Mouse (Mus musculus) neural tube, embryonic 11.5 days (tissue): ENCODE measurements around the gene Med20. TPM values are rescaled to one million over a fixed set of nuclear protein-coding genes. Genes with fewer than 3 reads are reported as not detected.

Experiments
- ATAC-seq: fragments of 200-750 bp; cut with Nextera tagmentation; 2 replicates; pipeline ENCODE4 v1.8.0; 2017; ENCODE audit warnings: moderate number of reproducible peaks, mild to moderate bottlenecking, moderate TSS enrichment, moderate library complexity; ENCODE audit not compliant: insufficient read depth, low FRiP score, low TSS enrichment
- DNase-seq: peaks from one replicate; pipeline ENCODE4 v3.0.0-alpha.2; 2015; ENCODE audit warnings: low spot score
- H3K27ac ChIP-seq: fragments of 300-500 bp; sonication (generic); 2 replicates; pipeline ENCODE4 v1.5.1; 2014; ENCODE audit warnings: low read depth, mild to moderate bottlenecking, low read length
- H3K27me3 ChIP-seq: fragments of 300-500 bp; sonication (generic); 2 replicates; pipeline ENCODE4 v1.6.1; 2014; ENCODE audit warnings: mild to moderate bottlenecking, low read length, mixed read lengths; ENCODE audit not compliant: control insufficient read depth, insufficient read depth
- H3K36me3 ChIP-seq: fragments of 300-500 bp; sonication (generic); 2 replicates; pipeline ENCODE4 v1.6.1; 2014; ENCODE audit warnings: mild to moderate bottlenecking, low read length, moderate library complexity, mixed read lengths; ENCODE audit not compliant: control insufficient read depth, insufficient read depth
- H3K4me1 ChIP-seq: fragments of 300-500 bp; sonication (generic); 2 replicates; pipeline ENCODE4 v1.6.1; 2014; ENCODE audit warnings: low read length, mixed read lengths; ENCODE audit not compliant: control insufficient read depth, insufficient read depth
- H3K4me2 ChIP-seq: fragments of 300-500 bp; sonication (generic); 2 replicates; pipeline ENCODE4 v1.6.1; 2014; ENCODE audit warnings: low read depth, mild to moderate bottlenecking, moderate library complexity
- H3K4me3 ChIP-seq: fragments of 300-500 bp; sonication (generic); 2 replicates; pipeline ENCODE4 v1.5.1; 2014; ENCODE audit warnings: low read depth, low read length
- H3K9ac ChIP-seq: fragments of 300-500 bp; sonication (generic); 2 replicates; pipeline ENCODE4 v1.6.1; 2014; ENCODE audit warnings: mild to moderate bottlenecking, low read length
- H3K9me3 ChIP-seq: fragments of 300-500 bp; sonication (generic); 2 replicates; pipeline ENCODE4 v1.6.1; 2016; ENCODE audit warnings: low read length; ENCODE audit not compliant: control insufficient read depth
- whole genome bisulfite sequencing: fragments of 180-500 bp; shearing (Covaris S2); extraction: QIAGEN DNeasy Blood & Tissue Kit; methylation state at CpG from one replicate; pipeline ENCODE4 v1.1.7; 2014; 5-methylcytosine and 5-hydroxymethylcytosine counted together
- polyA plus RNA-seq: library from polyadenylated mRNA; unstranded; fragments of >200 nt; fragmentation: Nextera tagmentation; extraction: Ambion mirVana; gene quantifications from 2 replicates; pipeline ENCODE4 v1.2.1, GENCODE M21; 2014

The Med20 gene
- polyA plus RNA-seq, 1 experiment from 2014 or later: 47.5 TPM

DNA sequence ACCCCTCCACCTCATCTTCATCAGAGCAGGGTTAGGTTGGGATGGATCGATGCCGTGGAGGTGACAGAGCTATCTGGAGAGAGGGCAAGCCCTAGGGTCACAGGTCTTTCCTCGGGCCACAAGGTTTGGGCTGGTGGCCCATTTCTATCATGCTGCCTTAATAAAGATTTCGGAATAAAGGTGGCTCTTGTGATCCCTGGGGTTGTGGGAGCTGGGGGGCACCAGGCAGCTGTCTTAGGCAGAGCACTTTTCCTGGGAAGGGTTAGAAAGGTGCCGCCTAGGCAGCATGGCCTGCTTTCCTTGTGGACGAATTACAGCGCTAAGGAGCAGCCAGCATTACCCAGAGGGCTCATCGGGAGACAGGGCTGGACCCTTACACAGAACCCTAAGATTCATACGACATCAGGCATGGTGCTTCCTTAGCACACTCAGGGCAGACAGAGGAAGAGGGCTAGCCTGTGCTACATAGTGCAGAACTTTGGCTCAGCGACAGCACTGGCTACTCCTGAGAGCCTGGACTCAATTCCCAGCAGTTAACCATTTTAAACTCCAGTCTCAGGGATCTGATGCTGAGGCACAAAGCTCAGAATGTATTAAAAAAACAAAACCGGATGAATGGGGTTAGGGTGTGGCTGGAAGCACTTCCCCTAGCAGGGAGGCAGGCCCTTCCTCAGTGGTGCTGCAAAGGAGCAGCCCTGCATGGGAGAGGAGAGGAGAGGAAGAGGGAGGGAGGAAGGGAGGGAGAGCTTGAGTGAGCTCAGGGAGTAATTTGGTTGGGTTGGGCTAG lies 11.7 kb upstream of the Med20 start:
- no peaks in the 10 kb centered on the region for H3K27me3 ChIP-seq

DNA sequence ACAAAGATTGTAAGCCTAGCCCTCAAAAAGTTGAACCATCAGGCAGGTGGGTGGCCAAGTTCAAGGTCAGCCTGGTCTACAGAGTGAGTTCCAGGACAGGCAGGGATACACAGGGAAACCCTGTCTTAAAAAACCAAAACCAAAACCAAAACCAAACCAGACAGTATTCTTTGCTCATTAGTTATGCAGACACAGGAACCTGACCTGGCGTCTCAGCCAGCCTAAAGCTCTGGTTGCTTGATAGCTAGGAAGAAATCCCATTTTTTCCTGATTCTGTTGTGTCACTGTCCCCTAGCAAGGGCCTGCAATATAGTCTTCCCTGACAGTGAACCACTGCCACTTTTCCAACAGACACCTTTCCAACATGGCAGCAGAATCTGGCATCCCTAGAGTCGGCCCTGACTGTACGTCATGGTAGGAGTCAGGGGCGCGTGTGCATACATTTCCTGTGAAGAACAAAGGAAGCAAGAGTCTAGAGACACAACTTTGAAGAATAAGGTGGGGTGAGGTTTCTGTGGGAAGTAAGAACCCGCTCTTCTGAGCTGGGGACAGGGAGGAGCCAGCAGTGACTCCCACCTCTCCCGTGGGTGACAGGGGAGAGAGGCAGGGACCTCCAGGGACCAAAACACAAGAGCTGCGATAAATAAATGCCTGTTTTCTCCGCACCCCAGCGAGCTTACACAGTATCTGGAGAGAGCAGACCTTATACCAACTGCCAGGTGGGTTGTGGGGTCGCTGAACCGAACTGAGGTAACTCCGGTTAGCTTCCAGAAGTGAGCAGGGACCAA lies 10.6 kb upstream of the Med20 start:
- no peaks in the 10 kb centered on the region for H3K27me3 ChIP-seq
- DNase-seq (no peak), ATAC-seq (no peak)
- H3K27ac ChIP-seq: no peak overlapping the region
- no peak overlapping the region for H3K9ac ChIP-seq
- H3K4me3 ChIP-seq: no peak overlapping the region
- peaks cover 13% of the 10 kb centered on the region for H3K4me1 ChIP-seq
- H3K4me2 ChIP-seq: no peak overlapping the region
- no peaks in the 10 kb centered on the region for H3K9me3 ChIP-seq
- 92% methylated on average over 13 of the region's 13 CpGs for WGBS
- H3K36me3 ChIP-seq: peaks cover 10% of the 10 kb centered on the region; the same call in 1 of the 2 replicates

More for the DNA sequence above, 11.7 kb upstream of the Med20 start:
- no peak for ATAC-seq
- peaks cover 10% of the 10 kb centered on the region; the same call in 1 of the 2 replicates for H3K36me3 ChIP-seq
- H3K4me3 ChIP-seq: no peak overlapping the region
- H3K4me1 ChIP-seq: peaks cover 18% of the 10 kb centered on the region
- 79% methylated on average over 11 of the region's 11 CpGs for WGBS
- no peak overlapping the region for H3K4me2 ChIP-seq
- no peak overlapping the region for H3K9ac ChIP-seq
- no peak overlapping the region for H3K27ac ChIP-seq
- H3K9me3 ChIP-seq: no peaks in the 10 kb centered on the region
- no peak for DNase-seq

DNA sequence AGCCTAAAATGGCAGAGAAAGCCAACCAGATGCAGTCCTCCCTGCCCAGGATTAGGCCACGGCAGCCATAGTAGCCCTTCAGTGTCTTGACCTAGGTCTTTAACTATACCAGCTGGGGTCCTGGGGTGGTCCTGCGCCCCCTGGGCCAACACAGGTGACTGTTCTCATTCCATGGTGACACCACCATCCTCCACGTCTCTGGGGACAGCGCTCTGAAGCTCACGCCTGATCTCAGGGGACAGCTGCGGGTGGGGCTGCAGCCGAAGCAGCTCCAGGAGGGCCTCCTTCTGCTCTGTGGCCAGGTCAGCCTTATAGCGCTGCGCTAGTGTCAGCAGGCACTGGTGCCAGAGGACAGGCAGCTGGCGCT lies 10.0 kb upstream of the Med20 start:
- 90% methylated on average over 10 of the region's 10 CpGs for WGBS
- Histone ChIP-seq H3K36me3 (peaks cover 10% of the 10 kb centered on the region; the same call in 1 of the 2 replicates), H3K4me1 (peaks cover 9% of the 10 kb centered on the region)

DNA sequence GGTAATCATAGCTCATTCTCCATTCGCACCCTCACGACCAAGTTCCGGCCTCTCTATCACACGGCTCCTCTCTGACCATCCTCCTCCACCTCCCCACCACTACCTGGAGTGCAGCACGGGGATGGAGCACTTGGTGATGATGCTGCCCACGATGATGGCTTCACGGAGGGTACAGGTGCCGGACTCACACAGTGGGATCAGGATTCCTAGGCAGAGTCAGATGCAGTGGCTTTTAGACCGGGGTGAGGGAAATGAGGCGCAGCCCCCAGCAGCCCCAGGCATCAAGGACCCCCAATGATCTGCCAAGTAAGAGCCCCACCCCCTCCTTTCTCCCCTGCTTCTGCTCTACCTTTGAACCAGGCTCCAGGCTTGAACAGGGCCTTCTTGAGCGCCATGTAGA lies 9.1 kb upstream of the Med20 start:
- WGBS: 94% methylated on average over 11 of the region's 11 CpGs
- peaks cover 1% of the 10 kb centered on the region; the same call in 1 of the 2 replicates for H3K4me1 ChIP-seq
- no peak for ATAC-seq
- H3K9ac ChIP-seq: no peak overlapping the region
- H3K9me3 ChIP-seq: no peaks in the 10 kb centered on the region
- no peak for DNase-seq
- peaks cover 10% of the 10 kb centered on the region; the same call in 1 of the 2 replicates for H3K36me3 ChIP-seq
- no peak overlapping the region for H3K4me3 ChIP-seq
- no peak overlapping the region for H3K27ac ChIP-seq
- no peak overlapping the region for H3K4me2 ChIP-seq
- no peaks in the 10 kb centered on the region for H3K27me3 ChIP-seq

More for the DNA sequence above, 10.0 kb upstream of the Med20 start:
- H3K4me3 ChIP-seq: no peak overlapping the region
- H3K4me2 ChIP-seq: no peak overlapping the region
- H3K9ac ChIP-seq: no peak overlapping the region
- no peak overlapping the region for H3K27ac ChIP-seq
- H3K27me3 ChIP-seq: no peaks in the 10 kb centered on the region
- H3K9me3 ChIP-seq: no peaks in the 10 kb centered on the region
- ATAC-seq (no peak), DNase-seq (no peak)

DNA sequence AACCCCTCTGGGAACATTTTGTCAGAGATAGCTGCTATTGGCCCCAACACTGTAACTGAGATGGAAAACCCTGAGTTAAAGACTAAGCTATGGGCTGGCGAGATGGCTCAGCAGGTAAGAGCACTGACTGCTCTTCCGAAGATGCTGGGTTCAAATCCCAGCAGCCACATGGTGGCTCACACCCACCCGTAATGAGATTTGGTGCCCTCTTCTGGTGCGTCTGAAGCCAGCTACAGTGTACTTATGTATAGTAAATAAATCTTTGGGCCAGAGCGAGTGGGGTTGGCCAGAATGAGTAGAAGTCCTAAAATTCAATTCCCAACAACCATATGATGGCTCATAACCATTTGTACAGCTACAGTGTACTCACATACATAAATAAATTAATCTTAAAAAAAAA lies 5.2 kb upstream of the Med20 start:
- no peak for DNase-seq

DNA sequence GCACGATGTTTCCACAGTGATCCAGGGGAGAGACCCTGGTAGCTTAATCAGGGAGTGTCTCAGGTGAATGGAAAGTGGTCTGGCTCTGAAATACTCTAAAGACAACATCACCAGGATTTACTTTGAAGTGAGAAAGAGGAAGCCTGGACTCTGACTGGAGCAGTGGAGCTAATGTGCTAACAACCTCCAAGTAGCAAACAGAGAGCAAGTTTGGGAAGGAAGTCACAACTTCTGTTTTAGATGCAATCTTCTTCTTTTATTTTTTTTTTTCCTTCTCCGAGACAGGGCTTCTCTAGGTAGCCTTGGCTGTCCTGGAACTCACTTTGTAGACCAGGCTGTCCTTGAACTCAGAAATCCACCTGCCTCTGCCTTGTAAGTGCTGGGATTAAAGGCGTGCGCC lies 2.2 kb upstream of the Med20 start:
- ATAC-seq: no peak

More for the DNA sequence above, 5.2 kb upstream of the Med20 start:
- Histone ChIP-seq H3K4me1 (peaks cover 5% of the 10 kb centered on the region; the same call in 1 of the 2 replicates), H3K27me3 (no peaks in the 10 kb centered on the region), H3K4me2 (no peak overlapping the region), H3K36me3 (peaks cover 1% of the 10 kb centered on the region; the same call in 1 of the 2 replicates), H3K27ac (no peak overlapping the region), H3K9me3 (no peaks in the 10 kb centered on the region), H3K9ac (no peak overlapping the region), H3K4me3 (no peak overlapping the region)
- no peak for ATAC-seq
- WGBS: 77% methylated on average over 5 of the region's 5 CpGs

DNA sequence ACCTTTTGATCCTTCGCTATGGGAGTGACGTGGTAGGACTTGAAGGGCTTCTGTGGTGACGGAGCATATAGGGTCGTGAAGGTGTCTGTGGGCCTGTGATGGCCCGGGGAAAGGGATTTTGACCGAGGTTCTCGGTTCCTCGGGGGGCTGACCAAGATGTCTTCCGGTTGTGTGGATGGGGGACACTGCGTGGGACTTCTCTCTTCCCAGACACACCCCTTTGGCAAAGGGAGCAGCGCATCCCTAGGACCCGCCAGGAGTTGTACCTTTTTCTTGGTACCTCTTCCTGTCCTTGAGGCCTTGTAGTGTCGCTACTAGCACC lies 240 bp downstream of the Med20 start:
- H3K27me3 ChIP-seq: no peaks in the 10 kb centered on the region
- DNase-seq (no peak), ATAC-seq (no peak)
- peak overlapping the region; percentile 88 for H3K4me2 ChIP-seq
- H3K27ac ChIP-seq: no peak overlapping the region
- H3K4me3 ChIP-seq: peak overlapping the region; percentile 88
- 1% methylated on average over 13 of the region's 13 CpGs for WGBS
- peaks cover 2% of the 10 kb centered on the region; the same call in 1 of the 2 replicates for H3K36me3 ChIP-seq
- H3K9me3 ChIP-seq: no peaks in the 10 kb centered on the region
- H3K9ac ChIP-seq: peak overlapping the region; percentile 73
- H3K4me1 ChIP-seq: peaks cover 11% of the 10 kb centered on the region

More for the DNA sequence above, 2.2 kb upstream of the Med20 start:
- Histone ChIP-seq H3K4me1 (peaks cover 11% of the 10 kb centered on the region), H3K27me3 (no peaks in the 10 kb centered on the region), H3K36me3 (no peaks in the 10 kb centered on the region; the same call in 1 of the 2 replicates), H3K4me2 (no peak overlapping the region), H3K9me3 (no peaks in the 10 kb centered on the region), H3K4me3 (no peak overlapping the region), H3K9ac (no peak overlapping the region), H3K27ac (no peak overlapping the region)
- no peak for DNase-seq
- WGBS: 97% methylated on average over 4 of the region's 4 CpGs

DNA sequence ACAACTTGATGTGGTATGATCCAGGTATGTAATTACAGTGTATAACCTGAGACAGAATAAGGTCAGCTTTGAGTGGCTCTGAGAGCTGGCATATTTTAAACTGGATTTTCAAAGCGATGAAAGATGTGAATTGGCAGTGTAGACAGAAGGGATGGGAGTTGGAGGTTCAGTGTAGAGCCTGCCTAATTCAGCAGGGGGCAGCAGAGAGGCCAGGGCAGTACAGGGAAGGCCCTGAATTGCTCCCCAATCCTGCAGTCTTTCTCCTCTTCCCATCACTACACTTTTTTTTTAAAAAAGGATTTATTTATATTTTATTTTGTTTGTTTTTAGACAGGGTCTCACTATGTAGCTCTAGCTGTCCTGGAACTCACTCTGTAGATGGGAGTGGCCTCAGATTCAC lies 2.6 kb downstream of the Med20 start:
- Histone ChIP-seq H3K9ac (no peak overlapping the region), H3K9me3 (no peaks in the 10 kb centered on the region), H3K36me3 (peaks cover 4% of the 10 kb centered on the region; the same call in 1 of the 2 replicates), H3K4me1 (peaks cover 11% of the 10 kb centered on the region), H3K4me2 (no peak overlapping the region), H3K27ac (no peak overlapping the region), H3K27me3 (no peaks in the 10 kb centered on the region), H3K4me3 (no peak overlapping the region)
- 83% methylated on average over 1 of the region's 1 CpGs for WGBS
- ATAC-seq (no peak), DNase-seq (no peak)
